In the genomic region with DNA sequence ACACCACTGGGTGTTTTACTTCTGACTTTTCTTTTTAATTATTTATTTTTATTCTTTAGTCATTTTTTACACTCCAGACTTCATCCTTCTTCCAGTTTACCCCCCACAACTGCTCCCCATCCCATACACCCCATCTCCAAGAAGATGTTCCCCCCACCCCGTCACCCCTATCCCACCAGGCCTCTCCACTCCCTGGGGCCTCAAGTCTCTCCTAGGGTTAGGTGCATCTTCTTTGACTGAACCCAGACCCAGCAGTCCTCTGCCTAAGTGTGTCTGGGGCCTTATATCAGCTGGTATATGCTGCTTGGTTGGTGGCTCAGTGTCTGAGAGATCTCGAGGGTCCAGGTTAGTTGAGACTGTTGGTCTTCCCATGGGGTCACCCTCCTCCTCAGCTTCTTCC, we compare ENCODE assay signal across 21 mouse cellular contexts. TPM values are rescaled to one million over a fixed set of nuclear protein-coding genes. Genes with fewer than 3 reads are reported as not detected.
DNase-seq lines count a peak whose midpoint lies in the region; ATAC-seq lines count a peak whose summit lies in the region.
"Had no signal": no experiment of that assay in that cellular context is flagged by ENCODE, and none has a peak within 500 bp of the region (broad histone marks: within the 10 kb centered on the region; RNA-seq: fewer than 3 reads in every experiment).

No protein-coding gene starts in this region.

- H3K4me1 ChIP-seq in forebrain, embryonic 15.5 days, result peaks cover 16% of the 10 kb centered on the region
- H3K4me1 ChIP-seq in forebrain, embryonic 12.5 days, result peaks cover 5% of the 10 kb centered on the region; the same call in 1 of the 2 replicates
- H3K4me1 ChIP-seq in hindbrain, embryonic 13.5 days (replicated peaks), result peaks cover 21% of the 10 kb centered on the region
- no peaks in the 10 kb centered on the region for H3K4me1 ChIP-seq in hindbrain, embryonic 10.5 days (replicated peaks)
- no peaks in the 10 kb centered on the region for H3K4me1 ChIP-seq in limb, embryonic 11.5 days (ENCODE audit: control insufficient read depth, insufficient read depth, low read length)
- H3K4me1 ChIP-seq in limb, embryonic 10.5 days, result no peaks in the 10 kb centered on the region
- peaks cover 22% of the 10 kb centered on the region for H3K4me1 ChIP-seq in neural tube, embryonic 13.5 days (replicated peaks)
- H3K4me1 ChIP-seq: embryonic facial prominence, embryonic 10.5 days; heart, embryonic 13.5 days had no signal

- no peak overlapping the region for H3K4me2 ChIP-seq in forebrain, embryonic 15.5 days (replicated peaks)
- H3K4me2 ChIP-seq in forebrain, embryonic 12.5 days, result no peak overlapping the region
- no peak overlapping the region for H3K4me2 ChIP-seq in hindbrain, embryonic 13.5 days
- no peak overlapping the region for H3K4me2 ChIP-seq in limb, embryonic 11.5 days (ENCODE audit: low read depth, severe bottlenecking)
- no peak overlapping the region for H3K4me2 ChIP-seq in neural tube, embryonic 13.5 days
- H3K4me2 ChIP-seq: heart, embryonic 13.5 days; hindbrain, embryonic 15.5 days had no signal

- H3K9ac ChIP-seq in forebrain, embryonic 15.5 days (replicated peaks), result no peak overlapping the region
- no peak overlapping the region for H3K9ac ChIP-seq in forebrain, embryonic 12.5 days
- no peak overlapping the region for H3K9ac ChIP-seq in hindbrain, embryonic 13.5 days
- no peak overlapping the region for H3K9ac ChIP-seq in limb, embryonic 11.5 days (ENCODE audit: low read length)
- no peak overlapping the region for H3K9ac ChIP-seq in neural tube, embryonic 13.5 days
- H3K9ac ChIP-seq: heart, embryonic 13.5 days; hindbrain, embryonic 15.5 days had no signal

- no peak for DNase-seq in hindbrain, embryonic 10.5 days (ENCODE audit: low spot score)
- no peak for DNase-seq in limb, embryonic 11.5 days (ENCODE audit: low spot score)
- no peak for DNase-seq in limb, embryonic 10.5 days (ENCODE audit: low spot score)
- DNase-seq in neural tube, embryonic 10.5 days (ENCODE audit: extremely low spot score, low spot score), result no peak
- DNase-seq: adrenal gland, adult 8-10 months; adrenal gland, postnatal 36 days; B cell, adult 2 months; cerebellum, adult 2 months; cerebellum, postnatal 10 days; gastrocnemius, postnatal 36 days; heart, adult 11 months; heart, postnatal 36 days had no signal

- H3K36me3 ChIP-seq in forebrain, embryonic 15.5 days, result peaks cover 40% of the 10 kb centered on the region
- H3K36me3 ChIP-seq in forebrain, embryonic 12.5 days (replicated peaks), result peaks cover 39% of the 10 kb centered on the region
- peaks cover 43% of the 10 kb centered on the region for H3K36me3 ChIP-seq in hindbrain, embryonic 13.5 days
- peaks cover 44% of the 10 kb centered on the region for H3K36me3 ChIP-seq in hindbrain, embryonic 10.5 days
- peaks cover 2% of the 10 kb centered on the region; the same call in 1 of the 2 replicates for H3K36me3 ChIP-seq in limb, embryonic 11.5 days (ENCODE audit: control insufficient read depth, insufficient read depth, low read length)
- H3K36me3 ChIP-seq in limb, embryonic 10.5 days, result peaks cover 45% of the 10 kb centered on the region
- H3K36me3 ChIP-seq in neural tube, embryonic 13.5 days, result peaks cover 45% of the 10 kb centered on the region
- H3K36me3 ChIP-seq: G1E had no signal

- no peak overlapping the region for H3K27ac ChIP-seq in forebrain, embryonic 15.5 days (replicated peaks)
- H3K27ac ChIP-seq in forebrain, embryonic 12.5 days, result no peak overlapping the region
- no peak overlapping the region for H3K27ac ChIP-seq in hindbrain, embryonic 13.5 days
- no peak overlapping the region for H3K27ac ChIP-seq in hindbrain, embryonic 10.5 days
- no peak overlapping the region for H3K27ac ChIP-seq in limb, embryonic 11.5 days (replicated peaks; ENCODE audit: low read depth, low read length)
- no peak overlapping the region for H3K27ac ChIP-seq in limb, embryonic 10.5 days
- H3K27ac ChIP-seq in neural tube, embryonic 13.5 days (replicated peaks), result no peak overlapping the region
- H3K27ac ChIP-seq: embryonic facial prominence, embryonic 10.5 days; heart, embryonic 13.5 days; hindbrain, embryonic 15.5 days had no signal

- no peaks in the 10 kb centered on the region for H3K27me3 ChIP-seq in forebrain, embryonic 15.5 days
- H3K27me3 ChIP-seq in forebrain, embryonic 12.5 days, result no peaks in the 10 kb centered on the region
- H3K27me3 ChIP-seq in hindbrain, embryonic 13.5 days, result peaks cover 7% of the 10 kb centered on the region; the same call in 1 of the 2 replicates
- H3K27me3 ChIP-seq in hindbrain, embryonic 10.5 days (ENCODE audit: insufficient read depth, poor library complexity, severe bottlenecking), result peaks cover 27% of the 10 kb centered on the region; the same call in 1 of the 2 replicates
- no peaks in the 10 kb centered on the region for H3K27me3 ChIP-seq in limb, embryonic 11.5 days (ENCODE audit: control insufficient read depth, insufficient read depth, low read length)
- peaks cover 82% of the 10 kb centered on the region for H3K27me3 ChIP-seq in limb, embryonic 10.5 days (ENCODE audit: low read depth, poor library complexity, severe bottlenecking)
- H3K27me3 ChIP-seq in neural tube, embryonic 13.5 days, result no peaks in the 10 kb centered on the region; the same call in 1 of the 2 replicates
- H3K27me3 ChIP-seq: hindbrain, embryonic 15.5 days had no signal

- H3K9me3 ChIP-seq in forebrain, embryonic 15.5 days, result no peaks in the 10 kb centered on the region
- no peaks in the 10 kb centered on the region for H3K9me3 ChIP-seq in forebrain, embryonic 12.5 days
- no peaks in the 10 kb centered on the region for H3K9me3 ChIP-seq in hindbrain, embryonic 13.5 days
- H3K9me3 ChIP-seq in hindbrain, embryonic 10.5 days, result no peaks in the 10 kb centered on the region
- H3K9me3 ChIP-seq in limb, embryonic 11.5 days (ENCODE audit: control insufficient read depth, low read length), result no peaks in the 10 kb centered on the region
- no peaks in the 10 kb centered on the region for H3K9me3 ChIP-seq in limb, embryonic 10.5 days (replicated peaks)
- no peaks in the 10 kb centered on the region for H3K9me3 ChIP-seq in neural tube, embryonic 13.5 days
- H3K9me3 ChIP-seq: embryonic facial prominence, embryonic 10.5 days; G1E; heart, embryonic 13.5 days; hindbrain, embryonic 15.5 days had no signal

- 0 out of 2 replicates have a peak, but pooled peaks have one; percentile 16 for ATAC-seq in forebrain, embryonic 15.5 days (replicated peaks)
- no peak for ATAC-seq in forebrain, embryonic 12.5 days (ENCODE audit: low FRiP score)
- ATAC-seq in hindbrain, embryonic 13.5 days (ENCODE audit: low FRiP score), result peak; percentile 18; the same call in 1 of the 2 replicates
- ATAC-seq in limb, embryonic 11.5 days (ENCODE audit: insufficient number of reproducible peaks, low FRiP score, low TSS enrichment, low read depth), result 0 out of 2 replicates have a peak, but pooled peaks have one; percentile 47
- peak; percentile 30; the same call in 1 of the 2 replicates for ATAC-seq in neural tube, embryonic 13.5 days (ENCODE audit: low read depth)
- ATAC-seq: CD4-positive, CD25-positive, alpha-beta regulatory T cell, adult 4 months had no signal

- no peak overlapping the region for H3K4me3 ChIP-seq in forebrain, embryonic 15.5 days
- H3K4me3 ChIP-seq in forebrain, embryonic 12.5 days (replicated peaks), result no peak overlapping the region
- no peak overlapping the region for H3K4me3 ChIP-seq in hindbrain, embryonic 13.5 days
- H3K4me3 ChIP-seq in hindbrain, embryonic 10.5 days, result no peak overlapping the region
- no peak overlapping the region for H3K4me3 ChIP-seq in limb, embryonic 11.5 days (ENCODE audit: low read depth, low read length)
- no peak overlapping the region for H3K4me3 ChIP-seq in limb, embryonic 10.5 days
- no peak overlapping the region for H3K4me3 ChIP-seq in neural tube, embryonic 13.5 days
- H3K4me3 ChIP-seq: embryonic facial prominence, embryonic 10.5 days; heart, embryonic 13.5 days; hindbrain, embryonic 15.5 days had no signal

- 75% methylated on average over 2 of the region's 2 CpGs for WGBS in forebrain, embryonic 15.5 days
- 77% methylated on average over 2 of the region's 2 CpGs for WGBS in forebrain, embryonic 12.5 days
- WGBS in hindbrain, embryonic 13.5 days, result 76% methylated on average over 2 of the region's 2 CpGs
- 73% methylated on average over 2 of the region's 2 CpGs for WGBS in hindbrain, embryonic 10.5 days
- 61% methylated on average over 2 of the region's 2 CpGs for WGBS in limb, embryonic 11.5 days
- 73% methylated on average over 2 of the region's 2 CpGs for WGBS in limb, embryonic 10.5 days
- WGBS in neural tube, embryonic 13.5 days, result 71% methylated on average over 2 of the region's 2 CpGs

RNA-seq across cellular contexts. Expression of gene Maged1, which starts 7.6 kb away (rescaled TPM):
- polyA plus RNA-seq in forebrain, embryonic 15.5 days (2015; fragmentation: Nextera tagmentation; extraction: Ambion mirVana), result 904 and 963 TPM in 2 replicates
- polyA plus RNA-seq in forebrain, embryonic 12.5 days (2016; fragmentation: Nextera tagmentation; extraction: Ambion mirVana), result 854 and 906 TPM in 2 replicates
- 1,046 and 1,103 TPM in 2 replicates for polyA plus RNA-seq in hindbrain, embryonic 13.5 days (2015; fragmentation: Nextera tagmentation; extraction: Ambion mirVana)
- 588 and 751 TPM in 2 replicates for polyA plus RNA-seq in hindbrain, embryonic 10.5 days (2016; fragmentation: Nextera tagmentation; extraction: Ambion mirVana)
- 765 and 789 TPM in 2 replicates for polyA plus RNA-seq in limb, embryonic 11.5 days (2014; fragmentation: Nextera tagmentation; extraction: Ambion mirVana)
- 590 and 710 TPM in 2 replicates for polyA plus RNA-seq in limb, embryonic 10.5 days (2016; fragmentation: Nextera tagmentation; extraction: Ambion mirVana)
- polyA plus RNA-seq in neural tube, embryonic 13.5 days (2015; fragmentation: Nextera tagmentation; extraction: Ambion mirVana), result 1,010 and 1,048 TPM in 2 replicates
